Comparison of ENCODE assay signal across 31 mouse cellular contexts in the genomic region with DNA sequence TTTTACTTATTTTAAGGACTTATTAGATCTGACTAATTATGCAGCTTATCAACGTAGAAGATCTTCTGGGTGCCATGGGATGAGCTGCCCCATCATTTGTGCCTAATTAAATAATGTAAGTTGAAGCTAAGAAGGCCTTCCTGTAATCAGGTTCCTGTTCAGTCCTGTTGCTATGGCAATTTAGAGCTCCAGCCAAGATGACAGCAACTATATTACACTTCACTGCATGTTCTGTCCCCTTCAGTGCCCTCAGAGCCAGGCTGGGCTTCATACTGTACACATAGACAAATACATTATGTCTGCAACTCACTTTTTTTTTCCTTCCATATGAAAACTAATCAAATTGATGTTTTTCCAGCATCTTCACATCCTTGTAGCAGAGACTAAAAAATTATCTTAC. TPM values are rescaled to one million over a fixed set of nuclear protein-coding genes. Genes with fewer than 3 reads are reported as not detected.
DNase-seq lines count a peak whose midpoint lies in the region; ATAC-seq and TF ChIP-seq lines count a peak whose summit lies in the region.
"Had no signal": no experiment of that assay in that cellular context is flagged by ENCODE, and none has a peak within 500 bp of the region (broad histone marks: within the 10 kb centered on the region; RNA-seq: fewer than 3 reads in every experiment).

No protein-coding gene starts in this region.

- WGBS in forebrain, embryonic 14.5 days: 45% methylated on average over 1 of the region's 1 CpGs
- WGBS in forebrain, embryonic 15.5 days: 34% methylated on average over 1 of the region's 1 CpGs
- 22% methylated on average over 1 of the region's 1 CpGs for WGBS in hindbrain, embryonic 15.5 days
- WGBS in hindbrain, embryonic 10.5 days: 75% methylated on average over 1 of the region's 1 CpGs
- 46% methylated on average over 1 of the region's 1 CpGs for WGBS in kidney, embryonic 14.5 days

- peaks cover 12% of the 10 kb centered on the region for H3K4me1 ChIP-seq in forebrain, embryonic 14.5 days (ENCODE audit: control insufficient read depth, insufficient read depth, low read length)
- peaks cover 20% of the 10 kb centered on the region for H3K4me1 ChIP-seq in forebrain, embryonic 15.5 days
- H3K4me1 ChIP-seq in hindbrain, embryonic 15.5 days (replicated peaks): peaks cover 14% of the 10 kb centered on the region
- H3K4me1 ChIP-seq in hindbrain, embryonic 10.5 days (replicated peaks): peaks cover 20% of the 10 kb centered on the region
- H3K4me1 ChIP-seq in embryonic fibroblast, embryonic 13.5 days (ENCODE audit: control insufficient read depth, insufficient read depth, low read length): peaks cover 4% of the 10 kb centered on the region; the same call in 1 of the 2 replicates
- 0 out of 2 replicates have a peak, but pooled peaks cover 4% of the 10 kb centered on the region for H3K4me1 ChIP-seq in kidney, embryonic 14.5 days (ENCODE audit: control insufficient read depth, insufficient read depth, low read length)
- H3K4me1 ChIP-seq: heart, embryonic 10.5 days; heart, embryonic 15.5 days; limb, embryonic 10.5 days; limb, embryonic 15.5 days had no signal

- no peak overlapping the region for H3K27ac ChIP-seq in forebrain, embryonic 14.5 days (ENCODE audit: low read depth, low read length)
- no peak overlapping the region for H3K27ac ChIP-seq in forebrain, embryonic 15.5 days (replicated peaks)
- H3K27ac ChIP-seq in hindbrain, embryonic 15.5 days (replicated peaks): 0 out of 2 replicates have a peak overlapping the region, but pooled peaks have one; percentile 25
- H3K27ac ChIP-seq in hindbrain, embryonic 10.5 days: no peak overlapping the region
- peak overlapping the region; percentile 48 for H3K27ac ChIP-seq in embryonic fibroblast, embryonic 13.5 days (ENCODE audit: insufficient read depth, low read length)
- no peak overlapping the region for H3K27ac ChIP-seq in kidney, embryonic 14.5 days (ENCODE audit: low read depth, low read length)
- H3K27ac ChIP-seq: embryonic facial prominence, embryonic 12.5 days; heart, embryonic 10.5 days; heart, embryonic 15.5 days; limb, embryonic 10.5 days; limb, embryonic 15.5 days; liver, embryonic 14.5 days; stomach, postnatal 0 days had no signal

- peak; percentile 49 for DNase-seq in forebrain, embryonic 14.5 days (ENCODE audit: low spot score)
- no peak for DNase-seq in hindbrain, embryonic 10.5 days (ENCODE audit: low spot score)
- DNase-seq in MN1 (ENCODE audit: low spot score): peak; percentile 59
- DNase-seq in thymus, postnatal 14 days: no peak
- DNase-seq: adrenal gland, postnatal 14 days; cerebellum, adult 2 months; cerebellum, postnatal 25 days; gastrocnemius, postnatal 14 days; heart, postnatal 36 days; kidney, adult 11 months; kidney, postnatal 4 days; layer of hippocampus, adult 9-11 months; lung, embryonic 14.5 days; lung, postnatal 14 days; right cerebral cortex, postnatal 4 days; thymus, adult 18-20 months; thymus, postnatal 36 days had no signal

- no peak overlapping the region for H3K4me2 ChIP-seq in forebrain, embryonic 14.5 days (ENCODE audit: low read length)
- H3K4me2 ChIP-seq in forebrain, embryonic 15.5 days (replicated peaks): no peak overlapping the region
- no peak overlapping the region for H3K4me2 ChIP-seq in hindbrain, embryonic 15.5 days
- no peak overlapping the region for H3K4me2 ChIP-seq in kidney, embryonic 14.5 days (replicated peaks; ENCODE audit: low read depth, low read length)
- H3K4me2 ChIP-seq: embryonic facial prominence, embryonic 12.5 days; heart, embryonic 15.5 days; limb, embryonic 15.5 days; lung, embryonic 14.5 days; midbrain, embryonic 11.5 days had no signal

- H3K9ac ChIP-seq in forebrain, embryonic 14.5 days (ENCODE audit: low read length): no peak overlapping the region
- H3K9ac ChIP-seq in forebrain, embryonic 15.5 days (replicated peaks): no peak overlapping the region
- no peak overlapping the region for H3K9ac ChIP-seq in hindbrain, embryonic 15.5 days
- no peak overlapping the region for H3K9ac ChIP-seq in kidney, embryonic 14.5 days (ENCODE audit: low read depth, low read length)
- H3K9ac ChIP-seq: embryonic facial prominence, embryonic 12.5 days; heart, embryonic 15.5 days; limb, embryonic 15.5 days; liver, embryonic 14.5 days; lung, embryonic 14.5 days had no signal

- no peaks in the 10 kb centered on the region for H3K27me3 ChIP-seq in forebrain, embryonic 14.5 days (replicated peaks; ENCODE audit: control insufficient read depth, insufficient read depth, low read length)
- no peaks in the 10 kb centered on the region for H3K27me3 ChIP-seq in forebrain, embryonic 15.5 days
- no peaks in the 10 kb centered on the region for H3K27me3 ChIP-seq in hindbrain, embryonic 15.5 days
- no peaks in the 10 kb centered on the region for H3K27me3 ChIP-seq in hindbrain, embryonic 10.5 days (ENCODE audit: insufficient read depth, poor library complexity, severe bottlenecking)
- no peaks in the 10 kb centered on the region for H3K27me3 ChIP-seq in kidney, embryonic 14.5 days (ENCODE audit: control insufficient read depth, insufficient read depth, low read length)
- H3K27me3 ChIP-seq: embryonic facial prominence, embryonic 12.5 days; heart, embryonic 15.5 days; limb, embryonic 15.5 days had no signal

- no peaks in the 10 kb centered on the region for H3K9me3 ChIP-seq in forebrain, embryonic 14.5 days (replicated peaks; ENCODE audit: control insufficient read depth, low read length)
- H3K9me3 ChIP-seq in forebrain, embryonic 15.5 days: no peaks in the 10 kb centered on the region
- no peaks in the 10 kb centered on the region for H3K9me3 ChIP-seq in hindbrain, embryonic 15.5 days
- H3K9me3 ChIP-seq in hindbrain, embryonic 10.5 days: no peaks in the 10 kb centered on the region
- H3K9me3 ChIP-seq in kidney, embryonic 14.5 days (ENCODE audit: control insufficient read depth, low read length): no peaks in the 10 kb centered on the region
- H3K9me3 ChIP-seq: embryonic facial prominence, embryonic 12.5 days; G1E; heart, embryonic 10.5 days; heart, embryonic 15.5 days; limb, embryonic 10.5 days; limb, embryonic 15.5 days had no signal

- ATAC-seq in forebrain, embryonic 14.5 days: no peak; the same call in 1 of the 2 replicates
- no peak for ATAC-seq in forebrain, embryonic 15.5 days (replicated peaks)
- ATAC-seq in hindbrain, embryonic 15.5 days (ENCODE audit: low FRiP score, low read depth): no peak; the same call in 1 of the 2 replicates
- no peak for ATAC-seq in kidney, embryonic 14.5 days (ENCODE audit: low FRiP score, low TSS enrichment)
- ATAC-seq: inflammation-experienced regulatory T-cells, adult 6 months had no signal

- TF ChIP-seq POLR2A in embryonic fibroblast, embryonic 13.5 days (IDR thresholded peaks at IDR 0.05; ENCODE audit: low read depth, low read length): no peak

- no peak for TF ChIP-seq CTCF in embryonic fibroblast, embryonic 13.5 days (IDR thresholded peaks at IDR 0.05; ENCODE audit: borderline replicate concordance, insufficient read depth, low read length)

- H3K4me3 ChIP-seq in forebrain, embryonic 14.5 days (ENCODE audit: low read depth, low read length): no peak overlapping the region
- no peak overlapping the region for H3K4me3 ChIP-seq in forebrain, embryonic 15.5 days
- no peak overlapping the region for H3K4me3 ChIP-seq in hindbrain, embryonic 15.5 days
- no peak overlapping the region for H3K4me3 ChIP-seq in hindbrain, embryonic 10.5 days
- no peak overlapping the region for H3K4me3 ChIP-seq in embryonic fibroblast, embryonic 13.5 days (ENCODE audit: insufficient read depth, low read length)
- no peak overlapping the region for H3K4me3 ChIP-seq in kidney, embryonic 14.5 days (ENCODE audit: low read length)
- H3K4me3 ChIP-seq: embryonic facial prominence, embryonic 12.5 days; heart, embryonic 10.5 days; heart, embryonic 15.5 days; limb, embryonic 10.5 days; limb, embryonic 15.5 days had no signal

- no peaks in the 10 kb centered on the region for H3K36me3 ChIP-seq in forebrain, embryonic 14.5 days (ENCODE audit: control insufficient read depth, insufficient read depth, low read length)
- H3K36me3 ChIP-seq in forebrain, embryonic 15.5 days: no peaks in the 10 kb centered on the region
- no peaks in the 10 kb centered on the region for H3K36me3 ChIP-seq in hindbrain, embryonic 15.5 days
- no peaks in the 10 kb centered on the region for H3K36me3 ChIP-seq in hindbrain, embryonic 10.5 days
- H3K36me3 ChIP-seq in kidney, embryonic 14.5 days (ENCODE audit: control insufficient read depth, insufficient read depth, low read length): no peaks in the 10 kb centered on the region
- H3K36me3 ChIP-seq: embryonic facial prominence, embryonic 12.5 days; G1E; heart, embryonic 10.5 days; heart, embryonic 15.5 days; limb, embryonic 10.5 days; limb, embryonic 15.5 days had no signal

RNA-seq across cellular contexts. Expression of a gene that starts 43.1 kb away (rescaled TPM):
- 31.4 and 46.7 TPM in 2 replicates for polyA plus RNA-seq in forebrain, embryonic 14.5 days (2014; fragmentation: Nextera tagmentation; extraction: Ambion mirVana)
- polyA plus RNA-seq in forebrain, embryonic 15.5 days (2015; fragmentation: Nextera tagmentation; extraction: Ambion mirVana): 33.7 and 34.0 TPM in 2 replicates
- polyA plus RNA-seq in hindbrain, embryonic 15.5 days (2015; fragmentation: Nextera tagmentation; extraction: Ambion mirVana): 30.5 and 36.8 TPM in 2 replicates
- polyA plus RNA-seq in hindbrain, embryonic 10.5 days (2016; fragmentation: Nextera tagmentation; extraction: Ambion mirVana): 28.0 and 34.7 TPM in 2 replicates
- polyA plus RNA-seq in embryonic fibroblast, embryonic 13.5 days (2011; ENCODE audit: insufficient read length, low read depth, missing spikeins): 16.4 and 19.6 TPM in 2 replicates
- 4.6 and 6.9 TPM in 2 replicates for polyA plus RNA-seq in kidney, embryonic 14.5 days (2014; fragmentation: Nextera tagmentation; extraction: Ambion mirVana)
- polyA plus RNA-seq: G1E had no signal

RNA-seq across cellular contexts. Expression of a gene that starts 55.9 kb away (rescaled TPM):
- 60.1 and 60.7 TPM in 2 replicates for polyA plus RNA-seq in forebrain, embryonic 14.5 days (2014; fragmentation: Nextera tagmentation; extraction: Ambion mirVana)
- 55.5 and 60.7 TPM in 2 replicates for polyA plus RNA-seq in forebrain, embryonic 15.5 days (2015; fragmentation: Nextera tagmentation; extraction: Ambion mirVana)
- polyA plus RNA-seq in hindbrain, embryonic 15.5 days (2015; fragmentation: Nextera tagmentation; extraction: Ambion mirVana): 50.1 and 50.8 TPM in 2 replicates
- polyA plus RNA-seq in hindbrain, embryonic 10.5 days (2016; fragmentation: Nextera tagmentation; extraction: Ambion mirVana): 61.0 and 66.1 TPM in 2 replicates
- polyA plus RNA-seq in embryonic fibroblast, embryonic 13.5 days (2011; ENCODE audit: insufficient read length, low read depth, missing spikeins): 32.1 and 33.5 TPM in 2 replicates
- polyA plus RNA-seq in kidney, embryonic 14.5 days (2014; fragmentation: Nextera tagmentation; extraction: Ambion mirVana): 50.8 and 56.9 TPM in 2 replicates

Comparison
In these comparisons a context has a peak if more than half of its experiments do, and no peak if none do; other contexts are left out.
1. H3K27ac ChIP-seq: peak in hindbrain, embryonic 15.5 days (single experiment) and embryonic fibroblast, embryonic 13.5 days (single experiment); none in forebrain, embryonic 14.5 days (single experiment), forebrain, embryonic 15.5 days (single experiment), hindbrain, embryonic 10.5 days (single experiment) and kidney, embryonic 14.5 days (single experiment).
2. DNase-seq: peak in forebrain, embryonic 14.5 days (single experiment) and MN1 (single experiment); none in hindbrain, embryonic 10.5 days (single experiment) and thymus, postnatal 14 days (single experiment).